Mouse (Mus musculus) ovary, postnatal 10 days (tissue): ENCODE results near the gene Sco2.
A peak's percentile ranks its signal among the peaks of the same experiment; 100 is the strongest.

Source experiments
- DNase-seq: peaks from one replicate; pipeline ENCODE4 v3.0.0; 2022; ENCODE audit warnings: low spot score

Gene Sco2

DNA sequence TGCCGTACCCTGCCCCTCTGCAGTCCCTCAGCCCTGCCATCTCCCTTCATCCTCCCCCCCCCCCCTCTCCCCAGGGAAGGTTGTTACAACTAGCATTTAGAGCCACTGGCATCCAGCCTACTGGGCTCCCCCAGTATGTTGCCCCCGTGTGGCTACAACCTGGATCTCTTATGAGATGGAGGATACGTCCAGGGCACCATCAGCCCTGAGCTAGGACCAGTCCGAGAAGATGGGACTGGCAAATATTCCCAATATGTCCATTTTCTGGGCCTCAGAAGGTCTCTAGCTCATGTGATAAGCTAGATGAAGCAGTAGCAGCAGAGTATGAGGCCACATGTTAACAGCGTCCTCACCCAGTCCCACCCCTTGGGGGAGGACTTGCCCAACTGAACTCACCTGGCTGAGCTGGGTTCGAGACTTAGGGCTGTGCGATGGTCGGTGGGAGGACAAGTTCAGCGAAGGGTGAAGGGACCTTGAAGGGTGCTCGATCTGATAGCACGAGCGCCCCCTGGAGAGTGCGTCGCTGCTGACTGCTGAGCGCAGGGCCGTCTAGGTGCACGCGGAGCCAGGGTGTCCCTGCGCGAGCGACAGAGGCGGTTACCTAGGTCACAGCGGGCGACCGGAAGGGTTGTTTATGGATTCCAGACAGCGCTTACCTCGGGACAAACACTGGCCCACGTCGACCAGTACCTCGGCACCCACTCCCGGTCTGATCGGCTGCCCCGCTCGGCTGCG is 452 bp downstream of the Sco2 start:
- DNase-seq: peak; percentile 67

DNA sequence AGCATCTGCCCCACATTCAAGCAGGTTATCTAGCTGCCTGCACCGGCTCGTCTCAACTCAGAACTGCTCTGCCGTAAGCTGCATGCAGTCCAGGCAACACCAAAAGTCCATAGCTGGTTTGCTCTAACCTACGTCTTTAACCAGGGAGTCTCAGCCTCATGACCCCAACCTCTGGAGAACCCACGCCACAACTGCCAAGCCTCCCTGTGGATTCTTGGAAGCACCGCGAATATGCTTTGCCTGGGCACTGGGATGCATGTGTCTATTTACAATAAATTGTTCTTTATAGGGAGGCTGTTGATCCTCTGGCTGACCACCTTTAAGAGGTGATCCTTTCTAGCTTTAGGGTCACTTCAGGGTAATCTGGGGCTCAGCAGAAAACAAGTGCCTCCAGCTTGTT is 1.1 kb downstream of the Sco2 start:
- DNase-seq: no peak

DNA sequence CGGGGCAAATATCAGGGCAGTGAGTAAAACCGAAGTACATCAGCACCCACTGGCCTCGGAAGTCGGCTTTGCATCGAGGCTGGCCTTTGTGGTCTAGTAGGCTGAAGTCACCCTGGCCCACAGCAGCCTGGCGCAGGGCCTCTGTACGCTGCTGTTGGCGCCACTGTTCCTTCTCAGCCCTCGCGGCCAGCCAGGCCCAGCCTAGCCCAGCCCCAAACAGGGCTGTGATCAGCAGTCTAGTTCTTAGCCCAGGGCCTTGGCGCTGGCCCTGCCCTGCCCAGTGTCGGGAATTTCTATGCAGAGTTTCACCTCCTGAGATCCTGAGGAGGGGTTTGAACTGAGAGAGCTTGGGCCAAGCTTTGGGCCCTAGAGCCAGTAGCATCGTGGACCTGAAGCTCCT is 1.6 kb downstream of the Sco2 start:
- DNase-seq: no peak

DNA sequence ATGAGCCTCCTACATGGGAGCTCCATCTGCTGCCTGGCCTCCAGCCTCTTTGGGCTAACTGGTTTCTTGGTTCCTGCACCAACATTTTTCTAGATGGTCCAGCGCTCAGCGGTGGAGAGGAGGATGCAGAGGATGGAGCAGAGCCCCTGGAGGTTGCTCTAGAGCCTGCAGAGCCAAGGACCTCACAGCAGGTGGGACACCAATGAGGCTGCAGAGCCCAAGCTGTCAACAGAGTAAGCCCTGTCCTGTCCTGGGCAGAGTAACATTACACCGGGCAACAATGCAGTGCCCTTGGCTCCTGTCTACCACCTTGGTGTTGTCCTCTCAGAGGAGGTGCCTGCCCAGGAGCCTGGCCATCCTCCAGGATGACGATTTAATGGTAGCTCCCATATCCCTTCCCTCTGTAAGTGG is 8.5 kb downstream of the Sco2 start:
- DNase-seq: no peak

DNA sequence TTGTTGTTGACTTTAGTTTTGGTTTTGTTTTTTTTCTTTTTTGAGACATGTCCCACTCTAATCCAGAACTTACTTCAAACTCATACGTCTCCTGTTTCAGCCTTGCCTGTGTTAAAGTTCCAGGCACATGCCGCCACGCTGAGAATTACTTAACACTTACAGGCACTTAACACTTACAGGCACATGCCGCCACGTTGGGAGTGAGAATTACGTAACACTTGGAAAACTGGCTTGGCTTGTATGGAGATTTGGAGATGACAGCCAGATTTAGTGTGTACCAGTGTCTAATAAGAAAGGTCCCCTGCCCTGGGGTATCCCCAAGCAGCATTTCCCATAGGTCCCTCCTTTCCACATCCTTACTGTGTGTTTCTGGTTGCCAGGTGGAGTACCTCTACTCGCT is 10.6 kb downstream of the Sco2 start:
- DNase-seq: no peak

DNA sequence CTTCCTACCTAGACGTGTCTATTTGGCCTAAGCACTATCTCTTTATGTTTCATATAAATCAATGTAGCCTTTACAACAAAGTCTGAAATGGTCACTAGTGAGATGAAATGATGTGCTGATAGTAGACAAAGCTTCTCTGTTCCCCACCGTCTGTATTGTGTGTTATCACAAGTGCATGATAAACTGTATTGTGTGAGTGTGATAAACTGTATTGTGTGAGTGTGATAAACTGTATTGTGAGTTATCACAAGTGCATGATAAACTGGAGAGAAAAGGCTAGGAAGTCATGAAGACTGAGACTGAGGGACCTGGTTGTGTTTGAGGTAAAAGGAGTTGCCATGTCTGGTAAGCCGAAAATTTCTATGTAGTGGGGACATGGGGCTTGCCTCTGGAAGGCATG is 14.9 kb downstream of the Sco2 start:
- no peak for DNase-seq

DNA sequence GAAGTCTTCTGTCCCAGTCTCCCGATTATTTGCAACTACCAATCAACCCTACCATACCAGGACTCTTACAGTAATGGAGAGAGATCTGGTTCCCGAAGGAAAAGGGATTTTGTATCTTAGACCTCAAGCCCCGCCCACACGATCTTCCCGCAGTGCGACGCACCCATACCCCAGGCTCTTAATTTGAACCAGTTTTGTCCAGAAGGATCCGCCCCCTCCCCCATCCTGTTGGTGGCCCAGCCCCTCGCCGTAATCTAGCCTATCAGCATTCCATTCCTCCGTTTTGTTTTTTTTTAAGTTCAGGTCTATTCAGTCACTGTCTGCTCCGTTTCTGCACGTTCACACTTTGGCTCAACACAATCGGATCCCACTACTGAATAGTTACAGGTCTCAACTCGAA is 17.3 kb downstream of the Sco2 start:
- DNase-seq: no peak

DNA sequence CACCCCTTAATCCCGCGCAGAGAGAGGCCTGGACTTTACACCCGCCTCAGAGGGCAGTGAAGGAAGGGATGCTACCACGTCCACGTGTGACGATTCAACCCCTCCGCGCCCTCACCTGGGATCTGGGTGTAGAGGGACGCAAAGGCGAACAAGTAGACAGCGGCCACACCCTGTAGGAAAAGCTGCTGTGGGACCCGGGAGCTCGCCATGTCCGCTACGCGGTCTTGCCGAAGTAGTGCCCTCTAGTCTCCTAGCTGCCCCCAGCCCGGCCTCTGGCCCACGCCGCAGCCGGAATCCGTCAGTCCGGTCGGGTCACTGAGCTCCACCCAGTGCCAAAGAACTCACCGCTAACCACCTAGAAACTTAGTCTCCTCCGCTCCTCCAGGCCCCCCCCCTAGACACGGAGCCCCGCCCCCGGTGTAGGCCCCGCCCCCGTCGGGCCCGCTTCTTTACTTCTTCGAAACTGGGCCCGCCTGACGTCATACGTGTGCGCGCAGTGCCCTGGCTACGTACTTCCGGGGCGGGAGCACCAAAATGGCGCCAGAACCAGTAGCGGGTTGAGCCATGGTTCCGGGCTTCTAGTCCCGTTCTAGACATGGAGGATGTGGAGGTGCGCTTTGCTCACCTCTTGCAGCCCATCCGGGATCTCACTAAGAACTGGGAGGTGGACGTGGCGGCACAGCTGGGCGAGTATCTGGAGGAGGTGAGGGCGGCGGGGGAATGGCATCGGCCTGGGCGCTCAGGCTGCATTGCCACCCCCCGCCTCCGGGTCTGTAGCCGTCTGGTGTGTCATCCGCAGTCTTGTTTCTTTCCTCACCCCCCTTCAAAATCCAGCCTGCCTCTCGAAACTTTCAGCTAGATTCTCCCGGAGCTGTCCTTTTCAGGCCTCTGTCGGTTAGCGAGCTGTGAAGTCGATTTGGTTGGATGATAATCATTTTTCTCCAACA is 18.1 kb downstream of the Sco2 start, which contains the start of the genes Lmf2 and Ncaph2:
Lmf2 (minus strand) TSS at position 419 of the 947 bp plus-strand sequence.
Ncaph2 (plus strand) TSS at position 479 of the 947 bp plus-strand sequence.
- peak; percentile 82 for DNase-seq

DNA sequence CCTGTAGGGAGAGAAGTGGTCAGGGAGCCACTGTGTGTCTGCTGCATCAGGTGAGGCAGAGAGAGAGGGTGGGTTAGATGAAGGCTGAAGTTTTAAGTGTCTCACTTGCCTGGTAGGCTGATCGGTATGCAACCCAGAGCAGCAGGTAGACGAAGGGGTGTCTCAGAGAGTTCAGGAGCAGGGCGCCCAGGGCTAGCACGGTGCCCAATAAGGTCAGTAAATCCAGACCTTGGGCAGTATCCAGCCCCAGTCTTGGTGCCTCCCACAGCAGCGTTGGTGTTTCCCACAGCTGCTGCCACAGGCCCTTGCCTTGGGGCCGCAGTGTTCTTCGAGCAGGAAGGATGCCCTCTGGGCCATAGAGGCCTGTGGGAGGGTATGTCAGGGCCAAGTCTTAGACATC is 19.2 kb downstream of the Sco2 start:
- no peak for DNase-seq

DNA sequence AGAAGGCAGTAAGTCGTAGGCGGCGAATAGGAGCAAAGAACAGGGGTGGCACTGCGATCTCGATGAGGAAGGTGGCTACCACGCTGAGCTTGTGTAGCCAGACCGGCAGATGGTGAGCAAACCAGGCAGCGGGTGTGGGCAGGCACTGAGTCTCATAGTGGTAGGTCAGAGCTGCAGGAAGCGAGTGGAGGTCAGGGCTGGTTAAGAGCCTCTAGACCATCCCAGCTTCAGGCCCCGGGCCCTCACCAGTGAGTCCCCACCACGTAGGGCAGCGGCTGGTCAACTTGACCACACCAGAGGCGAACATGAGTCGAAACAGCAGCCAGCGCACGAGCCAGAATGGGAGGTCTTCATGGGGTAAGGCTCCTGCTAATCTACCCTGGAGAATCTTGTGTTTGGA is 19.8 kb downstream of the Sco2 start:
- DNase-seq: no peak

DNA sequence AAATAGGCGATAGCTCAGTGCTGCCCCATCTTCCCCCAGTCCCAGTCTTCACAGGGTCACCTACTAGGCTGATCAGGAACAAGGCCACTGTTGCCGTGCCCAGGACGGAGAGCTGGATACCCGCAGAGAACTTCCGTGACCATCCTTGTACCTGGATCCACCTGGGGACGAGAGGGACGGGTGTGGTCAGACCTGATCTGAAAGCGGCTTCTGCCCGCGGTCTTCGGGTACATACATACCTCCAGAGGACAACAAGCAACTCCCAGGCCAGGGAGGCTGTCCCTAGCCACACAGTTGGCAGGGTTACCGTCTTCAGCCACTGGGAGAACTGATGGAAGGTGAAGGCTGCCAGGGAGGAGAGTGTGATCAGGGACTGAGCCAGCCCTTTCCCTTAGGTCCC is 20.9 kb downstream of the Sco2 start:
- no peak for DNase-seq

DNA sequence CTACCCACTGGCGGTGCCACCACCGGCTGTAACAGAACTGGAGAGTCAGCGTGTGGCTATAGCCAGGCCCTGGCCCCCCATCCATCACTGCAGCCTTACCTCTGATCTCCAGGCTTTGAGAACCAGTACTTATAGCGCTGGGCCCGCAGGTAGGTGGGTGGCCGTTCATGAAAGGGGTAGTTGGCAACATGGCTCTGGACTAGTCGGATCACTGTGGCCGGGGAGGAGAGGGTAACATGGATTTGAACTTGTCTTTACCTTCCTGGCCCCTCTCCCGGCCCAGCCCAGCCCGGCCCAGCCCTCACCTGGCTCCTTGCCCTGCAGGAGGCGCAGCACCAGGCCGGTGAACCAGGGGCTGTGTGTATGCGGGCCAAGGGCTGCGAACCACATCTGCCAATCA is 21.6 kb downstream of the Sco2 start:
- no peak for DNase-seq

DNA sequence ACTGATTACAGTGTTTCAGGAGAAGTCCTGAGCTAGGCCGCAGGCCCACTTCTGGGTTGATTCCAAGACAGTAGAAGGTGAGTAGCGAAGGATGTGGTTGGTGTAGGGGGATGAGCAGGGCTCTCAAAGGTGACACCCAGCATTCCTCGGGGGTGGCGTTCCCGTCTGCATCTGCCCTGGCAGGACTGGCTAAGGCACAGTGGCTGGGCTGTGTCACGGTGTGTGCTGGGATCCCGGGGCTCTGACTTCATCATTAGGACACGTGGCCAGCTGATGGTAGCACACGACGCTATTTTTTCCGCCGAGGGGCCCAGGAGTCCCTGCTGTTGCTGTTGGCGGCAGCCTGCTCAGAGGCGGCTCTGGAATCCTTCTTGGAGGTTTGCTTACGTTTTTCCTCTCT is 22.3 kb downstream of the Sco2 start:
- DNase-seq: no peak

DNA sequence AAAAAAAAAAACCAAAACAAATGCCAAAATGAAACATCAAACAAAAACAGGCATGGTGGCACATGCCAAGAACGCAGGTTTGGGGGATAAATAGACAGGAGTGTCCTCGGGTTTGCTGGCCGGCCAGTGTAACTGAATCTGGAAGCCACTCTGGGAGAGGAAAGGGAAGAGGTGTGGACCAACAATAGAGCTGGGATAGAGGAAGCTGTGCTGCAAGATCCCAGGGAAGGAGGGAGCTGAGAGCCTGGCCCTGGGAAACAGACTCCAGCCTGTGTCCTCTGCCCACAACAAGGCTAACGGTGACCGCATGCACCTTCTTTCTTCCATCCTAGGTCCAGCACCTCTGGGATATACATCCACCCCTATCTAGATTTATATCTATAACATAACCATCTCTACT is 23.2 kb downstream of the Sco2 start:
- DNase-seq: no peak

DNA sequence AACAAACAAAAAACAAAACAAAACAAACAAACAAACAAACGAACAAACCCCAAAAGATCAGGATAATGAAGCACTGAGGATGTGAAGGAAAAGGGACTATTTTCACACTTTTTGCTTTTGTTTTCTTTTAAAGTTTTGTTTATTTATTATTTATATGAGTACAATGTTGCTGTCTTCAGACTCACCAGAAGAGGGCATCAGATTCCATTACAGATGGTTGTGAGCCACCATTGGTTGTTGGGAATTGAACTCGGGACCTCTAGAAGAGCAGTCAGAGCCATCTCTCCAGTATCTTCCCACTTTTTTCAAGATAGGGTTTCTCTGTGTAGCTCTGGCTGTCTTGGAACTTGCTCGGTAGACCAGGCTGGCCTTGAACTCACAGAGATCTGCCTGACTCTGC is 30.3 kb downstream of the Sco2 start:
- DNase-seq: no peak

DNA sequence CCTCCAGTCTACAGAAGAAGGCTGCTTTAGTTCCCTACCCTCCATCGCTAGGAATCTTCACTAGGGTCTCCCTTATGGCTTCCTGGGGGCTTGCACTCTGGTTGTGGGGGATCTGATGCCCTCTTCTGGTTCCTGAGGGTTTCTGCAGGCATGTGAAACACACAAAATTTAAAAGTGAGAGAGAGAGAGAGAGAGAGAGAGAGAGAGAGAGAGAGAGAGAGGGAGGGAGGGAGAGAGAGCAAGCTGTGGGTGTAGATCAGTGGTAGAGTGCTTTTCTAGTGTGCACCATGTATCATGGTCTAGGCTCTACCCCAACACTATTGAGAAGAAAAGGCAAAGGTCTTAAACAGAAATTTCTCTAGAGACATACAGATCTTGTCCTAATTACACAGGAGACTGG is 32.0 kb downstream of the Sco2 start:
- no peak for DNase-seq

DNA sequence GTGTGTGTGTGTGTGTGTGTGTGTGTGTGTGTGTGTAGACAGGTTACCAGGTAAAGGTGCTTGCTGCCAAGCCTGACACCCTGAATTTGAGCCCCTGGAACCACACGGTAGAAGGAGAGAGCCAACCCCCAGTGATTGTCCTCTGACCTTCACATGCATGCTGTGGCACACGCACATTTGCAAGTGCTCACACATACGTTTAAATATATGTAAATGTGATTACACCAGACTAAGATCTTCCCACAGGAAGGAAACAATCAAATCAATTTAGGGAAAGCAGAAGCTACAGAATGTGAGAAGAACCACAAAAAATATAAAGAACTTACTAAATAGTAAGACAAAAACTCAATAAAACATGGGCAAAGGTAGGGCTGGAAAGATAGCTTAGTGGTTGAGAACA is 33.5 kb downstream of the Sco2 start:
- no peak for DNase-seq

DNA sequence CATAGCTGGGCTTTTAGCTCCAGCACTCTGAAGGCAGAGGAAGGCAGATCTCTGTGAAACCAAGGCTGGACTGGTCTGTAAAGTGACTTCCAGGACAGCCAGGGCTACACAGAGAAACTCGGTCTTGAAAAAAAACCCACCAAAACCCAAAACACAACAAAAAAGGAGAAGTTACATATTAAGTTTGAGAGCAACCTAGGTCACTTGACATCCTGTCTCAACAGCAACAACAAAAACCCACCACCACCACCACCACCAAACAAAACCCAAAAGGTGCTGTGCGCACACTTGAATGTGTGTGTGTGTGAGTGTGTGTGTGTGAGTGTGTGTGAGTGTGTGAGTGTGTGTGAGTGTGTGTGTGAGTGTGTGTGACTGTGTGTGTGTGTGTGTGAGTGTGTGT is 34.0 kb downstream of the Sco2 start:
- DNase-seq: no peak

DNA sequence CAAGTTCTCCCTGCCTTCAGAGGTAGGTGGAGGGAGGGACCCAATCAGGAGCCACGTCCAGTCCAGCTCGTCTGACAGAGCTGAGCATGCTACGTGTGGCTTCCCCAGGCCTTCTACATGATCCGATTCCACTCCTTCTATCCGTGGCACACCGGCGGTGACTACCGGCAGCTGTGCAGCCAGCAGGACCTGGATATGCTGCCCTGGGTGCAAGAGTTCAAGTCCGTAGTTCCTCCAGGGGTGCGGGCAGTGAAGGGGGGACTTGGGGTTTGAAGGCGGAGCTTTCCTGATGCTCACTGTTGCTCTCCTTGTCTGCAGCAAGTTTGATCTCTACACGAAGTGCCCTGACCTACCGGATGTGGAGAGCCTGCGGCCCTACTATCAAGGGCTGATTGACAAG is 37.2 kb downstream of the Sco2 start:
- no peak for DNase-seq

DNA sequence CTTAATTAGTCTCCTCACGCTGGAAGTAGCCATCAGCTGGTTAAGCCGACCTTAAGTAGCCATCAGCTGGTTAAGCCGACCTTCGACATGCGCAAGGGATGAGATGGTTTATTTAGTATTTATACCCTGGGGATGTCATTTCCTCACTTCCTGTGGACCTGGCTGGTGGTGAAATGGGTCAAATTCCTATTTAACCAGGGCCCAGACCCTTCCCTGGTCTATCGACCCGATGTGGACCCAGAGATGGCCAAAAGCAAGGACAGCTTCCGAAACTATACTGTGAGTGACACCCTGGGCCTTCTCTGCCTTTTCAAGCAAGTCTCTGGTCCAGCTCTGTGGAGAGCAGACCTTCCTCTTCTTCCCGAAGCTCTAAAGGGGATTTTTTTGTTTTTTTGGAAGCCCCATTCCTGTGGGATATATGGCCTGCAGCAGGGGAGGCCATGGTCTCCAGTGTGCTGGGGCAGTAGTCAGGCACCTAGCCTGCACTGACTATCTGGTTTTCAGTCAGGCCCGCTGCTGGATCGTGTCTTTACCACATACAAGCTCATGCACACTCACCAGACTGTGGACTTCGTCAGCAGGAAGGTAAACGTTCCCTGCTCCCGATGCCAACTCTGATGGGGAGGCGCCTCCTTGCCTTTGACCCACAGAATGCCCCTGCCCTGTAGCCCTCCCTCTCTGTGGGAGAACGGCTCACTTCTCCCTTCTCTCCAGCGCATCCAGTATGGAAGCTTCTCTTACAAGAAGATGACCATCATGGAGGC is 38.7 kb downstream of the Sco2 start:
- no peak for DNase-seq

DNA sequence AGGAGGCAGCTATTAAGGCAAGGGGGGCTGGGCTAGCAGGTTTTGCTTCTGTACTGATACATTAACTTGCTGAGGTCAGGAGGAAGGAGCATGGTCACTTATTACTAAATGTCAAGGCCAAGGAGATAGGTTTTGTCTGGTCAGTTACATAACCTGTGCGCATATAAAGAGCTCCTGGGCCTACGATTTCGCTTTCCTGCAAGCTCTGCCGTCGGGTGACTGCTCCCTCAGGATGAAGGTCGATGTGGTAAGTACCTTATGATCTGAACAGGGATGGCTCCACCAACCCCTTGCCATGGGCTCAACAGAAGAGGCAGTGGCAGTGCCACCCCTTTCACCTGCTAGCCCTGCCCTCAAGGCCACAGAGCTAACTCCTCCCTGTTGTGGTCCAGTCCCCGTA is 39.4 kb downstream of the Sco2 start, which contains the start of gene Miox:
Miox (plus strand) TSS at position 128 of the 400 bp plus-strand sequence.
- DNase-seq: no peak

DNA sequence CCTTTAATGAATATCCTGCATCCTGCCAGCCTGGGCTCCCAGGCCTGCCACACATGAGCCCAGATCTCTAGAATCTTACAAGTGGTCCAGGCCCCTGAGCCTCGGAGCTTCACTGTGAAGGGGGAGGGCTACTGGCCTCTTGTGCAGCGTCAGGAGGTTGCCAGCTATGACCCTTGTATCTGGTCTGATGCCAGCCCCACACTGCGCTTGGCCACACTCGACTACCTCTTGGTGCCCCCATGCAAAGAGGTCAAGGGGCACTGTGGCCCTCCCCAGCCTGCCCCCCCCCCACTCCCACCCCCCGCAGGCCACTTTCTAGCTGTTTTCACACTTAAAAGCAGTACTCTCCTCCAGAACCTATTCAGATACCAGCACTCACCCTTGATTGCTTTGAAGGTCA is 47.2 kb downstream of the Sco2 start:
- no peak for DNase-seq
